Mouse (Mus musculus) brain, embryonic 14.5 days (tissue): ENCODE results near the gene Ccl22. TPM values are rescaled to one million over a fixed set of nuclear protein-coding genes. Genes with fewer than 3 reads are reported as not detected.

ENCODE experiments used
- DNase-seq: peaks from one replicate; pipeline ENCODE4 v3.0.0-alpha.2; 2011; ENCODE audit warnings: low read depth
- CTCF ChIP-seq: fragments of 200-500 bp; IDR thresholded peaks from 2 replicates; pipeline ENCODE4 v1.5.1; 2012; ENCODE audit warnings: inconsistent platforms, mild to moderate bottlenecking, moderate library complexity, borderline replicate concordance; ENCODE audit not compliant: insufficient read depth, insufficient read length; ENCODE audit errors: extremely low read depth
- POLR2A ChIP-seq: fragments of 200-500 bp; IDR thresholded peaks from 2 replicates; pipeline ENCODE4 v1.6.1; 2012; ENCODE audit warnings: mild to moderate bottlenecking, inconsistent platforms, borderline replicate concordance; ENCODE audit not compliant: poor library complexity, insufficient read depth, insufficient read length, severe bottlenecking; ENCODE audit errors: extremely low read depth
- polyA plus RNA-seq: library from polyadenylated mRNA; depleted of rRNA; stranded (reverse); fragments of >200 nt; gene quantifications from 2 replicates; pipeline ENCODE4 v1.2.3, GENCODE M21; 2012; rRNA removed

The Ccl22 gene
- polyA plus RNA-seq: 0.04 TPM in 2 replicates

GRCm38 (mm10) chr8:94745476-94746184 is at the start of gene Ccl22:
Gene Ccl22, plus strand, starts transcription at chr8:94745590.
- DNase-seq: no peak
- TF ChIP-seq CTCF: no peak
- TF ChIP-seq POLR2A: no peak

- DNase-seq: peak; percentile 64
- TF ChIP-seq CTCF (no peak), POLR2A (no peak)
These were observed 49.4 kb upstream of the Ccl22 start, which contains the start of gene Pllp for GRCm38 (mm10) chr8:94695994-94696384. Gene Pllp, minus strand, starts transcription at chr8:94696278.

GRCm38 (mm10) chr8:94696566-94696965 is 48.8 kb upstream of the Ccl22 start:
- TF ChIP-seq CTCF: no peak
- no peak for TF ChIP-seq POLR2A
- DNase-seq: no peak

GRCm38 (mm10) chr8:94697956-94698355 is 47.4 kb upstream of the Ccl22 start:
- TF ChIP-seq POLR2A (no peak), CTCF (no peak)
- DNase-seq: no peak

- no peak for TF ChIP-seq POLR2A
- no peak for TF ChIP-seq CTCF
- DNase-seq: peak; percentile 26
These were observed 46.0 kb upstream of the Ccl22 start for GRCm38 (mm10) chr8:94699366-94699765.

- TF ChIP-seq POLR2A (no peak), CTCF (no peak)
- no peak for DNase-seq
These were observed 44.9 kb upstream of the Ccl22 start for GRCm38 (mm10) chr8:94700421-94700935.

- DNase-seq: no peak
- TF ChIP-seq POLR2A (no peak), CTCF (no peak)
These were observed 43.2 kb upstream of the Ccl22 start for GRCm38 (mm10) chr8:94702156-94702555.

- peak; percentile 95 for DNase-seq
- TF ChIP-seq POLR2A (no peak), CTCF (peak; percentile 92)
These were observed 42.3 kb upstream of the Ccl22 start for GRCm38 (mm10) chr8:94702844-94703813.

GRCm38 (mm10) chr8:94703972-94704668 is 41.3 kb upstream of the Ccl22 start:
- DNase-seq: peak; percentile 99
- TF ChIP-seq POLR2A: no peak
- TF ChIP-seq CTCF: peak; percentile 96

GRCm38 (mm10) chr8:94704669-94704984 is 40.8 kb upstream of the Ccl22 start:
- no peak for DNase-seq
- no peak for TF ChIP-seq CTCF
- TF ChIP-seq POLR2A: no peak

- TF ChIP-seq CTCF: no peak
- no peak for TF ChIP-seq POLR2A
- no peak for DNase-seq
These were observed 39.7 kb upstream of the Ccl22 start for GRCm38 (mm10) chr8:94705581-94706245.
